Mouse (Mus musculus): Measurements from ENCODE around the gene Stard8. TPM values are rescaled to one million over a fixed set of nuclear protein-coding genes. Genes with fewer than 3 reads are reported as not detected.

Gene Stard8
- polyA plus RNA-seq (2015; fragmentation: Nextera tagmentation; extraction: Ambion mirVana) = 18.8 and 19.4 TPM in 2 replicates

GRCm38 (mm10) chrX:99003046-99003445, at the start of gene Stard8:
Gene Stard8, plus strand, starts transcription at chrX:99003248.

Other genes with a start within 250 kb of the Stard8 start
- gene Ophn1, start 112.2 kb upstream of the Stard8 start, polyA plus RNA-seq (2015; fragmentation: Nextera tagmentation; extraction: Ambion mirVana) = 10.4 and 14.7 TPM in 2 replicates
- 15.3 and 17.2 TPM in 2 replicates for gene Yipf6, start 66.9 kb upstream of the Stard8 start, polyA plus RNA-seq (2015; fragmentation: Nextera tagmentation; extraction: Ambion mirVana)
- gene Efnb1, start 132.9 kb downstream of the Stard8 start, polyA plus RNA-seq (2015; fragmentation: Nextera tagmentation; extraction: Ambion mirVana) = 14.4 and 18.7 TPM in 2 replicates